9 mouse cellular contexts compared by ENCODE assay signal in genomic region chr6:86029323-86029713, GRCm38 (mm10). TPM values are rescaled to one million over a fixed set of nuclear protein-coding genes. Genes with fewer than 3 reads are reported as not detected.
A peak's percentile ranks its signal among the peaks of the same experiment; 100 is the strongest.
DNase-seq lines count a peak whose midpoint lies in the region; ATAC-seq and TF ChIP-seq lines count a peak whose summit lies in the region.
"Had no signal": no experiment of that assay in that cellular context is flagged by ENCODE, and none has a peak within 500 bp of the region (broad histone marks: within the 10 kb centered on the region; RNA-seq: fewer than 3 reads in every experiment).

No protein-coding gene starts in this region.

- H3K36me3 ChIP-seq in kidney, postnatal 0 days (ENCODE audit: insufficient read depth, low read length) = no peaks in the 10 kb centered on the region
- H3K36me3 ChIP-seq in hindbrain, embryonic 13.5 days = no peaks in the 10 kb centered on the region
- H3K36me3 ChIP-seq in midbrain, embryonic 16.5 days (ENCODE audit: control insufficient read depth, insufficient read depth, low read length) = no peaks in the 10 kb centered on the region

- H3K9ac ChIP-seq in kidney, postnatal 0 days (ENCODE audit: low read depth, low read length) = peak overlapping the region; percentile 49; the same call in 1 of the 2 replicates
- peak overlapping the region; percentile 97 for H3K9ac ChIP-seq in hindbrain, embryonic 13.5 days
- H3K9ac ChIP-seq in midbrain, embryonic 16.5 days (ENCODE audit: low read depth, low read length) = peak overlapping the region; percentile 91

- H3K4me1 ChIP-seq in kidney, postnatal 0 days (replicated peaks; ENCODE audit: insufficient read depth, low read length) = 0 out of 2 replicates have a peak, but pooled peaks cover 11% of the 10 kb centered on the region
- H3K4me1 ChIP-seq in hindbrain, embryonic 13.5 days (replicated peaks) = peaks cover 55% of the 10 kb centered on the region
- H3K4me1 ChIP-seq in midbrain, embryonic 16.5 days (ENCODE audit: control insufficient read depth, insufficient read depth, low read length) = peaks cover 36% of the 10 kb centered on the region

- no peak for DNase-seq in kidney, postnatal 0 days (ENCODE audit: low spot score)
- no peak for DNase-seq in kidney, postnatal 10 days
- DNase-seq in cerebellum, adult 9-11 months = peak; percentile 69
- DNase-seq in embryo, embryonic 11 days = no peak
- DNase-seq in ovary, postnatal 14 days (ENCODE audit: low spot score) = no peak
- DNase-seq in right cerebral cortex, adult 18-20 months = no peak
- DNase-seq: kidney, adult 11 months had no signal

- H3K4me3 ChIP-seq in kidney, postnatal 0 days (replicated peaks; ENCODE audit: low read depth, low read length) = peak overlapping the region; percentile 43
- H3K4me3 ChIP-seq in hindbrain, embryonic 13.5 days = peak overlapping the region; percentile 77
- peak overlapping the region; percentile 67 for H3K4me3 ChIP-seq in midbrain, embryonic 16.5 days (ENCODE audit: low read depth, low read length)

- TF ChIP-seq CTCF in kidney, postnatal 0 days (IDR thresholded peaks at IDR 0.05; ENCODE audit: low read depth) = no peak

- no peaks in the 10 kb centered on the region for H3K27me3 ChIP-seq in kidney, postnatal 0 days (ENCODE audit: insufficient read depth, low read length)
- H3K27me3 ChIP-seq in hindbrain, embryonic 13.5 days = no peaks in the 10 kb centered on the region
- no peaks in the 10 kb centered on the region for H3K27me3 ChIP-seq in midbrain, embryonic 16.5 days (ENCODE audit: control insufficient read depth, insufficient read depth, low read depth, low read length)

- no peak for ATAC-seq in kidney, postnatal 0 days (replicated peaks; ENCODE audit: low FRiP score, low read depth)
- ATAC-seq in hindbrain, embryonic 13.5 days (ENCODE audit: low FRiP score) = no peak
- ATAC-seq in midbrain, embryonic 16.5 days = peak; percentile 39

- H3K9me3 ChIP-seq in kidney, postnatal 0 days (replicated peaks; ENCODE audit: low read length) = no peaks in the 10 kb centered on the region
- H3K9me3 ChIP-seq in hindbrain, embryonic 13.5 days = no peaks in the 10 kb centered on the region
- H3K9me3 ChIP-seq in midbrain, embryonic 16.5 days (replicated peaks; ENCODE audit: control insufficient read depth, low read length, poor library complexity, severe bottlenecking) = no peaks in the 10 kb centered on the region

- 18% methylated on average over 6 of the region's 6 CpGs for WGBS in kidney, postnatal 0 days
- 4% methylated on average over 6 of the region's 6 CpGs for WGBS in hindbrain, embryonic 13.5 days
- 4% methylated on average over 6 of the region's 6 CpGs for WGBS in midbrain, embryonic 16.5 days

- H3K4me2 ChIP-seq in kidney, postnatal 0 days (ENCODE audit: low read length) = peak overlapping the region; percentile 85
- H3K4me2 ChIP-seq in hindbrain, embryonic 13.5 days = peak overlapping the region; percentile 74
- peak overlapping the region; percentile 71 for H3K4me2 ChIP-seq in midbrain, embryonic 16.5 days (ENCODE audit: low read length)

- no peak overlapping the region for H3K27ac ChIP-seq in kidney, postnatal 0 days
- peak overlapping the region; percentile 98 for H3K27ac ChIP-seq in hindbrain, embryonic 13.5 days
- peak overlapping the region; percentile 96 for H3K27ac ChIP-seq in midbrain, embryonic 16.5 days (ENCODE audit: low read length)

RNA-seq across cellular contexts. Expression of gene Add2, which starts 0.8 kb away (rescaled TPM):
- polyA plus RNA-seq in kidney, postnatal 0 days (2015; fragmentation: Nextera tagmentation; extraction: Ambion mirVana) = 1.8 and 2.6 TPM in 2 replicates
- 173 and 185 TPM in 2 replicates for polyA plus RNA-seq in hindbrain, embryonic 13.5 days (2015; fragmentation: Nextera tagmentation; extraction: Ambion mirVana)
- polyA plus RNA-seq in midbrain, embryonic 16.5 days (2015; fragmentation: Nextera tagmentation; extraction: Ambion mirVana) = 166 and 197 TPM in 2 replicates

RNA-seq across cellular contexts. Expression of gene Figla, which starts 13.3 kb away (rescaled TPM):
- not detected in 2 replicates for polyA plus RNA-seq in kidney, postnatal 0 days (2015; fragmentation: Nextera tagmentation; extraction: Ambion mirVana)
- polyA plus RNA-seq in hindbrain, embryonic 13.5 days (2015; fragmentation: Nextera tagmentation; extraction: Ambion mirVana) = not detected in 2 replicates
- polyA plus RNA-seq in midbrain, embryonic 16.5 days (2015; fragmentation: Nextera tagmentation; extraction: Ambion mirVana) = not detected in 2 replicates

Comparison
In these comparisons a context has a peak if more than half of its experiments do, and no peak if none do; other contexts are left out.
1. RNA of gene Add2, which starts 0.8 kb away (polyA plus RNA-seq): 173 to 185 TPM in hindbrain, embryonic 13.5 days and 166 to 197 TPM in midbrain, embryonic 16.5 days; 1.8 to 2.6 TPM in kidney, postnatal 0 days; every median in the first group is over 10 times any median in the second.
2. Peak in every context shown above with its lines, with median percentiles within 50 percentile points of each other: H3K4me2 ChIP-seq, H3K4me3 ChIP-seq and H3K9ac ChIP-seq.